In genomic region chr9:34947258-34947657, GRCm38 (mm10) we compare ENCODE assay signal across 14 mouse cellular contexts.
A peak's percentile ranks its signal among the peaks of the same experiment; 100 is the strongest.
DNase-seq lines count a peak whose midpoint lies in the region; ATAC-seq and TF ChIP-seq lines count a peak whose summit lies in the region.
"Had no signal": no experiment of that assay in that cellular context is flagged by ENCODE, and none has a peak within 500 bp of the region (broad histone marks: within the 10 kb centered on the region; RNA-seq: fewer than 3 reads in every experiment).

No protein-coding gene starts in this region.

- H3K9ac ChIP-seq in forebrain, embryonic 16.5 days (replicated peaks; ENCODE audit: low read depth, low read length): no peak overlapping the region
- no peak overlapping the region for H3K9ac ChIP-seq in neural tube, embryonic 15.5 days (replicated peaks)
- H3K9ac ChIP-seq: heart, embryonic 15.5 days; kidney, embryonic 15.5 days; lung, embryonic 15.5 days had no signal

- H3K4me3 ChIP-seq in layer of hippocampus, adult 2 months: no peak overlapping the region
- H3K4me3 ChIP-seq in forebrain, embryonic 16.5 days (replicated peaks; ENCODE audit: low read length): no peak overlapping the region
- H3K4me3 ChIP-seq in midbrain, embryonic 10.5 days: no peak overlapping the region
- H3K4me3 ChIP-seq in neural tube, embryonic 15.5 days (replicated peaks): no peak overlapping the region
- H3K4me3 ChIP-seq: heart, embryonic 15.5 days; kidney, embryonic 15.5 days; lung, embryonic 15.5 days; megakaryocyte, embryonic 14.5 days had no signal

- H3K27me3 ChIP-seq in forebrain, embryonic 16.5 days (replicated peaks; ENCODE audit: control insufficient read depth, insufficient read depth, low read length): no peaks in the 10 kb centered on the region
- no peaks in the 10 kb centered on the region for H3K27me3 ChIP-seq in midbrain, embryonic 10.5 days (ENCODE audit: low read depth, poor library complexity, severe bottlenecking)
- H3K27me3 ChIP-seq in neural tube, embryonic 15.5 days (replicated peaks): no peaks in the 10 kb centered on the region
- H3K27me3 ChIP-seq: heart, embryonic 15.5 days; kidney, embryonic 15.5 days; lung, embryonic 15.5 days had no signal

- H3K4me1 ChIP-seq in forebrain, embryonic 16.5 days (replicated peaks; ENCODE audit: control insufficient read depth, insufficient read depth, low read length): peaks cover 6% of the 10 kb centered on the region
- H3K4me1 ChIP-seq in midbrain, embryonic 10.5 days: peaks cover 27% of the 10 kb centered on the region
- H3K4me1 ChIP-seq in neural tube, embryonic 15.5 days: peaks cover 20% of the 10 kb centered on the region
- H3K4me1 ChIP-seq: heart, embryonic 15.5 days; kidney, embryonic 15.5 days; megakaryocyte, embryonic 14.5 days had no signal

- peak; percentile 67 for ATAC-seq in forebrain, embryonic 16.5 days
- peak; percentile 57; the same call in 1 of the 2 replicates for ATAC-seq in neural tube, embryonic 15.5 days (ENCODE audit: low FRiP score)
- ATAC-seq: inflammation-experienced regulatory T-cells, adult 6 months had no signal

- H3K4me2 ChIP-seq in forebrain, embryonic 16.5 days (ENCODE audit: low read length): no peak overlapping the region
- no peak overlapping the region for H3K4me2 ChIP-seq in neural tube, embryonic 15.5 days
- H3K4me2 ChIP-seq: heart, embryonic 15.5 days; kidney, embryonic 15.5 days; lung, embryonic 15.5 days had no signal

- no peak for DNase-seq in layer of hippocampus, adult 2 months (ENCODE audit: low spot score in 2 of 2)
- DNase-seq in layer of hippocampus, postnatal 36 days: no peak
- no peak for DNase-seq in midbrain, embryonic 10.5 days (ENCODE audit: low spot score)
- DNase-seq in cerebellum, adult 9-10 months: no peak
- DNase-seq in lung, postnatal 36 days: no peak
- no peak for DNase-seq in adrenal gland, postnatal 36 days
- DNase-seq: cerebellum, adult 9-11 months had no signal

- no peak for TF ChIP-seq CTCF in layer of hippocampus, adult 2 months (conservative IDR thresholded peaks at IDR 0.05)

- no peaks in the 10 kb centered on the region for H3K36me3 ChIP-seq in forebrain, embryonic 16.5 days (ENCODE audit: control insufficient read depth, insufficient read depth)
- no peaks in the 10 kb centered on the region for H3K36me3 ChIP-seq in midbrain, embryonic 10.5 days
- H3K36me3 ChIP-seq in neural tube, embryonic 15.5 days: no peaks in the 10 kb centered on the region
- H3K36me3 ChIP-seq: heart, embryonic 15.5 days; kidney, embryonic 15.5 days; lung, embryonic 15.5 days had no signal

- peak overlapping the region; percentile 16; the same call in 1 of the 2 replicates for H3K27ac ChIP-seq in layer of hippocampus, adult 2 months
- H3K27ac ChIP-seq in forebrain, embryonic 16.5 days (ENCODE audit: low read length): no peak overlapping the region
- H3K27ac ChIP-seq in midbrain, embryonic 10.5 days (replicated peaks): peak overlapping the region; percentile 65
- H3K27ac ChIP-seq in neural tube, embryonic 15.5 days (replicated peaks): peak overlapping the region; percentile 56
- H3K27ac ChIP-seq: heart, embryonic 15.5 days; kidney, embryonic 15.5 days; lung, embryonic 15.5 days had no signal

- no peaks in the 10 kb centered on the region for H3K9me3 ChIP-seq in forebrain, embryonic 16.5 days (ENCODE audit: control insufficient read depth, low read length)
- no peaks in the 10 kb centered on the region for H3K9me3 ChIP-seq in midbrain, embryonic 10.5 days (replicated peaks)
- H3K9me3 ChIP-seq in neural tube, embryonic 15.5 days (replicated peaks): no peaks in the 10 kb centered on the region
- H3K9me3 ChIP-seq: heart, embryonic 15.5 days; kidney, embryonic 15.5 days; lung, embryonic 15.5 days; megakaryocyte, embryonic 14.5 days had no signal

- WGBS in forebrain, embryonic 16.5 days: 23% methylated on average over 6 of the region's 6 CpGs
- 27% methylated on average over 6 of the region's 6 CpGs for WGBS in midbrain, embryonic 10.5 days
- 19% methylated on average over 6 of the region's 6 CpGs for WGBS in neural tube, embryonic 15.5 days
